20 mouse cellular contexts compared by ENCODE assay signal in the genomic region with DNA sequence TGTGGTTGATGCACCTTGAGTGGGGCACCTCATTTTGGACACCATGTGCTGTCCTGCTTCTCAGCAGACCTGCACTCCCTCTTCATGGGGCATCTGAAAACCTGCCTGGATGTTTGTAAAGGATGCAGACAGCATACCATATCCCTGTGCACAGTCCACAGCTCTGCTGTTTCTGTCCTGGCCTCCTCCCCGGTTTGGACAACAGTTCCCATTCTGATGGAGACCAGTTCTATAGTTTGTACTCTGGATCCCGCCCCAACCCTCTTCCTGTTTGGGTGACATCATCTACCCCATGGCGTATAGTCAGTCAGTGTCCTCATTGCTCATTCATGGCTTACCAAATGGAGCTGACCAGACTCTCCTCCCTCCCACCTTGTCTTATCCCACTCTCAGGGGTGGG.
"Had no signal": no experiment of that assay in that cellular context is flagged by ENCODE, and none has a peak within 500 bp of the region (broad histone marks: within the 10 kb centered on the region; RNA-seq: fewer than 3 reads in every experiment).

No protein-coding gene starts in this region.

- H3K4me3 ChIP-seq: intestine, embryonic 15.5 days; layer of hippocampus, adult 2 months; left cerebral cortex, adult 2 months; liver, embryonic 13.5 days; lung, embryonic 15.5 days; megakaryocyte, embryonic 14.5 days; midbrain, embryonic 10.5 days; neural tube, embryonic 12.5 days; neural tube, embryonic 15.5 days had no signal

- H3K36me3 ChIP-seq: intestine, embryonic 15.5 days; liver, embryonic 13.5 days; lung, embryonic 15.5 days; neural tube, embryonic 12.5 days; neural tube, embryonic 15.5 days had no signal

- DNase-seq: kidney, adult 11 months; kidney, adult 9 months; kidney, postnatal 25 days; layer of hippocampus, adult 9-11 months; liver, embryonic 13.5 days; midbrain, embryonic 14.5 days; right cerebral cortex, adult 18-20 months; right cerebral cortex, postnatal 14 days; right cerebral cortex, postnatal 4 days; thymus, postnatal 25 days had no signal

- ATAC-seq: intestine, embryonic 15.5 days had no signal

- H3K4me2 ChIP-seq: intestine, embryonic 15.5 days; liver, embryonic 13.5 days; lung, embryonic 15.5 days; neural tube, embryonic 12.5 days; neural tube, embryonic 15.5 days had no signal

- H3K9ac ChIP-seq: intestine, embryonic 15.5 days; liver, embryonic 13.5 days; lung, embryonic 15.5 days; neural tube, embryonic 12.5 days; neural tube, embryonic 15.5 days had no signal

- H3K27me3 ChIP-seq: intestine, embryonic 15.5 days; lung, embryonic 15.5 days; neural tube, embryonic 12.5 days; neural tube, embryonic 15.5 days had no signal

- H3K27ac ChIP-seq: intestine, embryonic 15.5 days; layer of hippocampus, adult 2 months; left cerebral cortex, adult 2 months; liver, embryonic 13.5 days; lung, embryonic 15.5 days; macrophage; midbrain, embryonic 10.5 days; neural tube, embryonic 12.5 days; neural tube, embryonic 15.5 days; stomach, postnatal 0 days had no signal

- H3K9me3 ChIP-seq: intestine, embryonic 15.5 days; liver, embryonic 13.5 days; lung, embryonic 15.5 days; megakaryocyte, embryonic 14.5 days; midbrain, embryonic 10.5 days; neural tube, embryonic 12.5 days; neural tube, embryonic 15.5 days had no signal
